ENCODE assay signal across 8 mouse cellular contexts in genomic region chr8:122547815-122548214, GRCm38 (mm10). TPM values are rescaled to one million over a fixed set of nuclear protein-coding genes. Genes with fewer than 3 reads are reported as not detected.
DNase-seq lines count a peak whose midpoint lies in the region; ATAC-seq lines count a peak whose summit lies in the region.

No protein-coding gene starts in this region.

- WGBS in heart, embryonic 16.5 days: 41% methylated on average over 5 of the region's 5 CpGs
- 7% methylated on average over 5 of the region's 5 CpGs for WGBS in liver, embryonic 15.5 days (ENCODE audit: insufficient replicate concordance)

- H3K36me3 ChIP-seq in heart, embryonic 16.5 days (ENCODE audit: control insufficient read depth, insufficient read depth): no peaks in the 10 kb centered on the region
- H3K36me3 ChIP-seq in liver, embryonic 15.5 days (replicated peaks): peaks cover 22% of the 10 kb centered on the region

- H3K9me3 ChIP-seq in heart, embryonic 16.5 days (replicated peaks; ENCODE audit: control insufficient read depth, low read length): no peaks in the 10 kb centered on the region
- no peaks in the 10 kb centered on the region for H3K9me3 ChIP-seq in liver, embryonic 15.5 days (replicated peaks)

- H3K4me2 ChIP-seq in heart, embryonic 16.5 days (ENCODE audit: low read depth, low read length): peak overlapping the region; percentile 92
- peak overlapping the region; percentile 96 for H3K4me2 ChIP-seq in liver, embryonic 15.5 days

- H3K27me3 ChIP-seq in heart, embryonic 16.5 days (ENCODE audit: control insufficient read depth, insufficient read depth, low read length): no peaks in the 10 kb centered on the region
- no peaks in the 10 kb centered on the region for H3K27me3 ChIP-seq in liver, embryonic 15.5 days

- DNase-seq in B cell, adult 2 months: peak; percentile 86 to 90
- peak; percentile 76 for DNase-seq in T-cell, adult 2 months (ENCODE audit: low spot score)
- peak; percentile 64 to 80 for DNase-seq in spleen, postnatal 10 days (ENCODE audit: low spot score in 2 of 2)
- DNase-seq in left cerebral cortex, postnatal 36 days (ENCODE audit: low spot score in 2 of 2): no peak
- DNase-seq in cerebellum, adult 11-12 months: no peak
- DNase-seq in gastrocnemius, postnatal 4 days (ENCODE audit: low spot score in 2 of 2): no peak

- peaks cover 36% of the 10 kb centered on the region for H3K4me1 ChIP-seq in heart, embryonic 16.5 days (ENCODE audit: control insufficient read depth, insufficient read depth, low read length)
- H3K4me1 ChIP-seq in liver, embryonic 15.5 days (replicated peaks): peaks cover 83% of the 10 kb centered on the region

- intact Hi-C loops in left cerebral cortex, postnatal 36 days (cut with DNase I): no loop called here

- H3K4me3 ChIP-seq in heart, embryonic 16.5 days (ENCODE audit: low read length): peak overlapping the region; percentile 13; the same call in 1 of the 2 replicates
- peak overlapping the region; percentile 96 for H3K4me3 ChIP-seq in liver, embryonic 15.5 days (replicated peaks)

- no peak for ATAC-seq in heart, embryonic 16.5 days (replicated peaks; ENCODE audit: extremely low read depth, insufficient read depth, low FRiP score)
- peak; percentile 63 for ATAC-seq in liver, embryonic 15.5 days (ENCODE audit: insufficient read depth)

- peak overlapping the region; percentile 78 for H3K27ac ChIP-seq in heart, embryonic 16.5 days (ENCODE audit: low read length)
- peak overlapping the region; percentile 96 for H3K27ac ChIP-seq in liver, embryonic 15.5 days (replicated peaks)

- H3K9ac ChIP-seq in heart, embryonic 16.5 days (ENCODE audit: low read length): peak overlapping the region; percentile 63
- H3K9ac ChIP-seq in liver, embryonic 15.5 days: peak overlapping the region; percentile 97

RNA-seq across cellular contexts. Expression of gene Piezo1, which starts 3.3 kb away (rescaled TPM):
- 13.5 and 15.3 TPM in 2 replicates for polyA plus RNA-seq in heart, embryonic 16.5 days (2015; fragmentation: Nextera tagmentation; extraction: Ambion mirVana)
- polyA plus RNA-seq in liver, embryonic 15.5 days (2015; fragmentation: Nextera tagmentation; extraction: Ambion mirVana): 12.4 and 17.4 TPM in 2 replicates
- total RNA-seq in left cerebral cortex, postnatal 36 days (2021): 1 to 10 TPM; 6.5 to 7.6 TPM
- 10 to 100 TPM; 51.5 to 54.6 TPM for total RNA-seq in gastrocnemius, postnatal 4 days (2021)

RNA-seq across cellular contexts. Expression of gene Cdt1, which starts 20.0 kb away (rescaled TPM):
- 27.9 and 29.0 TPM in 2 replicates for polyA plus RNA-seq in heart, embryonic 16.5 days (2015; fragmentation: Nextera tagmentation; extraction: Ambion mirVana)
- polyA plus RNA-seq in liver, embryonic 15.5 days (2015; fragmentation: Nextera tagmentation; extraction: Ambion mirVana): 45.9 and 46.0 TPM in 2 replicates
- 1 to 10 TPM; 1.8 to 3.5 TPM for total RNA-seq in left cerebral cortex, postnatal 36 days (2021)
- 10 to 100 TPM; 14.7 to 17.1 TPM for total RNA-seq in gastrocnemius, postnatal 4 days (2021)

RNA-seq across cellular contexts. Expression of gene Aprt, which starts 28.9 kb away (rescaled TPM):
- 159 and 204 TPM in 2 replicates for polyA plus RNA-seq in heart, embryonic 16.5 days (2015; fragmentation: Nextera tagmentation; extraction: Ambion mirVana)
- polyA plus RNA-seq in liver, embryonic 15.5 days (2015; fragmentation: Nextera tagmentation; extraction: Ambion mirVana): 187 and 214 TPM in 2 replicates
- 10 to 100 TPM; 54.5 to 62.3 TPM for total RNA-seq in left cerebral cortex, postnatal 36 days (2021)
- total RNA-seq in gastrocnemius, postnatal 4 days (2021): 10 to 100 TPM; 37.0 to 40.0 TPM

Comparison
In these comparisons a context has a peak if more than half of its experiments do, and no peak if none do; other contexts are left out.
1. DNase-seq: peak in B cell, adult 2 months (2 of 2), T-cell, adult 2 months (single experiment) and spleen, postnatal 10 days (2 of 2); none in left cerebral cortex, postnatal 36 days (0 of 2), cerebellum, adult 11-12 months (single experiment) and gastrocnemius, postnatal 4 days (0 of 2).
2. RNA of gene Piezo1, which starts 3.3 kb away (total RNA-seq): 51.5 to 54.6 TPM in gastrocnemius, postnatal 4 days; 6.5 to 7.6 TPM in left cerebral cortex, postnatal 36 days; every median in the first group is over 4 times any median in the second.